Mouse (Mus musculus): Measurements from ENCODE around the gene Rb1. TPM values are rescaled to one million over a fixed set of nuclear protein-coding genes. Genes with fewer than 3 reads are reported as not detected.

Gene Rb1
- polyA plus RNA-seq, 1 experiment: 14.2 TPM

- TF ChIP-seq POLR2A (IDR thresholded peaks at IDR 0.05; ENCODE audit: insufficient read length, low read depth) (no peak), TCF12 (IDR thresholded peaks at IDR 0.05; ENCODE audit: insufficient read depth, poor library complexity, severe bottlenecking) (no peak), POLR2AphosphoS2 (IDR thresholded peaks at IDR 0.05; ENCODE audit: insufficient read length, low read depth) (no peak), MYOG (IDR thresholded peaks at IDR 0.05; ENCODE audit: control insufficient read depth in 1 of 3, insufficient read depth in 1 of 3, insufficient read length in 2 of 3, low read depth in 2 of 3) (no peak), E2F4 (IDR thresholded peaks at IDR 0.05; ENCODE audit: insufficient read depth) (no peak), REST (IDR thresholded peaks at IDR 0.05; ENCODE audit: insufficient read depth, insufficient read length) (no peak), MYOD1 (IDR thresholded peaks at IDR 0.05; ENCODE audit: control insufficient read depth in 1 of 3, insufficient read length in 2 of 3, low read depth in 2 of 3) (no peak)
- H3K79me2 ChIP-seq (ENCODE audit: control insufficient read depth, insufficient read depth): peaks cover 18% of the 10 kb centered on the region
- no peak overlapping the region for H3K4me3 ChIP-seq
- H3K27me3 ChIP-seq (ENCODE audit: control insufficient read depth, insufficient read depth, insufficient read length): no peaks in the 10 kb centered on the region
- no peak overlapping the region for H3ac ChIP-seq (ENCODE audit: control insufficient read depth, insufficient read length)
- no peak overlapping the region for H3K4me2 ChIP-seq (ENCODE audit: low read depth)
- peaks cover 7% of the 10 kb centered on the region for H3K36me3 ChIP-seq (ENCODE audit: control insufficient read depth, insufficient read depth)
Observed at GRCm38 (mm10) chr14:73244061-73244597, 81.5 kb downstream of the Rb1 start.

- Histone ChIP-seq H3ac (ENCODE audit: control insufficient read depth, insufficient read length) (no peak overlapping the region), H3K4me2 (ENCODE audit: low read depth) (peak overlapping the region; percentile 73), H3K4me3 (peak overlapping the region; percentile 72), H3K79me2 (ENCODE audit: control insufficient read depth, insufficient read depth) (peaks cover 26% of the 10 kb centered on the region), H3K36me3 (ENCODE audit: control insufficient read depth, insufficient read depth) (peaks cover 4% of the 10 kb centered on the region), H3K27me3 (ENCODE audit: control insufficient read depth, insufficient read depth, insufficient read length) (no peaks in the 10 kb centered on the region)
- TF ChIP-seq TCF3 (IDR thresholded peaks at IDR 0.05; ENCODE audit: insufficient read length, low read depth) (no peak), TCF12 (IDR thresholded peaks at IDR 0.05; ENCODE audit: insufficient read depth, poor library complexity, severe bottlenecking) (no peak), SRF (IDR thresholded peaks at IDR 0.05; ENCODE audit: control insufficient read depth, insufficient read length, low read depth) (no peak), MYOD1 (IDR thresholded peaks at IDR 0.05; ENCODE audit: control insufficient read depth in 1 of 3, insufficient read length in 2 of 3, low read depth in 2 of 3) (no peak), POLR2AphosphoS2 (IDR thresholded peaks at IDR 0.05; ENCODE audit: insufficient read length, low read depth) (no peak), POLR2A (IDR thresholded peaks at IDR 0.05; ENCODE audit: insufficient read length, low read depth) (no peak), MAX (IDR thresholded peaks at IDR 0.05; ENCODE audit: low read depth) (no peak), E2F4 (IDR thresholded peaks at IDR 0.05; ENCODE audit: insufficient read depth) (no peak), MYOG (IDR thresholded peaks at IDR 0.05; ENCODE audit: control insufficient read depth in 1 of 3, insufficient read depth in 1 of 3, insufficient read length in 2 of 3, low read depth in 2 of 3) (no peak), USF1 (IDR thresholded peaks at IDR 0.05; ENCODE audit: low read depth) (no peak), REST (IDR thresholded peaks at IDR 0.05; ENCODE audit: insufficient read depth, insufficient read length) (no peak), CEBPB (IDR thresholded peaks at IDR 0.05; ENCODE audit: insufficient read depth, poor library complexity, severe bottlenecking) (no peak)
Observed at GRCm38 (mm10) chr14:73239857-73240256, 85.8 kb downstream of the Rb1 start.

GRCm38 (mm10) chr14:73239291-73239690, 86.3 kb downstream of the Rb1 start:
- Histone ChIP-seq H3K36me3 (ENCODE audit: control insufficient read depth, insufficient read depth) (no peaks in the 10 kb centered on the region), H3ac (ENCODE audit: control insufficient read depth, insufficient read length) (no peak overlapping the region), H3K4me3 (peak overlapping the region; percentile 72), H3K79me2 (ENCODE audit: control insufficient read depth, insufficient read depth) (peaks cover 26% of the 10 kb centered on the region), H3K27me3 (ENCODE audit: control insufficient read depth, insufficient read depth, insufficient read length) (no peaks in the 10 kb centered on the region), H3K4me2 (ENCODE audit: low read depth) (peak overlapping the region; percentile 73)
- TF ChIP-seq POLR2A (IDR thresholded peaks at IDR 0.05; ENCODE audit: insufficient read length, low read depth): no peak
- no peak for TF ChIP-seq MAX (IDR thresholded peaks at IDR 0.05; ENCODE audit: low read depth)
- no peak for TF ChIP-seq USF1 (IDR thresholded peaks at IDR 0.05; ENCODE audit: low read depth)
- no peak for TF ChIP-seq POLR2AphosphoS2 (IDR thresholded peaks at IDR 0.05; ENCODE audit: insufficient read length, low read depth)
- no peak for TF ChIP-seq TCF12 (IDR thresholded peaks at IDR 0.05; ENCODE audit: insufficient read depth, poor library complexity, severe bottlenecking)
- no peak for TF ChIP-seq MYOD1 (IDR thresholded peaks at IDR 0.05; ENCODE audit: control insufficient read depth in 1 of 3, insufficient read length in 2 of 3, low read depth in 2 of 3)
- TF ChIP-seq E2F4 (IDR thresholded peaks at IDR 0.05; ENCODE audit: insufficient read depth): no peak
- no peak for TF ChIP-seq CEBPB (IDR thresholded peaks at IDR 0.05; ENCODE audit: insufficient read depth, poor library complexity, severe bottlenecking)
- no peak for TF ChIP-seq REST (IDR thresholded peaks at IDR 0.05; ENCODE audit: insufficient read depth, insufficient read length)
- TF ChIP-seq SRF (IDR thresholded peaks at IDR 0.05; ENCODE audit: control insufficient read depth, insufficient read length, low read depth): no peak
- TF ChIP-seq TCF3 (IDR thresholded peaks at IDR 0.05; ENCODE audit: insufficient read length, low read depth): no peak
- TF ChIP-seq MYOG (IDR thresholded peaks at IDR 0.05; ENCODE audit: control insufficient read depth in 1 of 3, insufficient read depth in 1 of 3, insufficient read length in 2 of 3, low read depth in 2 of 3): no peak

- Histone ChIP-seq H3K79me2 (ENCODE audit: control insufficient read depth, insufficient read depth) (peaks cover 26% of the 10 kb centered on the region), H3ac (ENCODE audit: control insufficient read depth, insufficient read length) (no peak overlapping the region), H3K36me3 (ENCODE audit: control insufficient read depth, insufficient read depth) (no peaks in the 10 kb centered on the region), H3K4me3 (peak overlapping the region; percentile 72), H3K27me3 (ENCODE audit: control insufficient read depth, insufficient read depth, insufficient read length) (no peaks in the 10 kb centered on the region), H3K4me2 (ENCODE audit: low read depth) (peak overlapping the region; percentile 73)
- no peak for TF ChIP-seq MYOD1 (IDR thresholded peaks at IDR 0.05; ENCODE audit: control insufficient read depth in 1 of 3, insufficient read length in 2 of 3, low read depth in 2 of 3)
- no peak for TF ChIP-seq REST (IDR thresholded peaks at IDR 0.05; ENCODE audit: insufficient read depth, insufficient read length)
- peak; percentile 42 for TF ChIP-seq POLR2A (IDR thresholded peaks at IDR 0.05; ENCODE audit: insufficient read length, low read depth)
Observed at GRCm38 (mm10) chr14:73238498-73239250, 86.9 kb downstream of the Rb1 start.
